Mouse (Mus musculus): ENCODE results near the gene Col9a3. TPM values are rescaled to one million over a fixed set of nuclear protein-coding genes. Genes with fewer than 3 reads are reported as not detected.
A peak's percentile ranks its signal among the peaks of the same experiment; 100 is the strongest.

Col9a3 gene
- 1.5 and 1.7 TPM in 2 replicates for polyA plus RNA-seq (2012; rRNA removed)

DNA sequence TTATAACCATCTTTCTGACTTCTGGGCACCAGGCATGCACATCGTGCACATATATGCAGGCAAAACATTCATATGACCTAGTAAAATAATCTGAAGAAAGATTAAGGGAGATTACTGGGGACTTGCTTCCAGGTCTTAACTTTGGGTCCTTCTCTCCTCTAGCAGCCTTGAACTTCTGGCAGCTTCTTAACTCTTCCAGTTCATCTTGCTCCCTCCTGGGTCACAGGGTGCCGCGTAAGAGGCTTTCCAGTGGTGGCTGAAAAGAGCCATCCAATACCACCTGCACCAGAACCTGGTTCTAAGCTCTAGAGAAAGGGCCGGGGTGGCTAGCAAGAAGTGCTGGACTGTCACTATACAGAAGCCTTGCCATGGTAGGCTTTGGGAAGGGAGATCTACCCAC lies at the start of gene Col9a3:
Gene Col9a3 (plus strand): TSS at position 301 of the 400 bp plus-strand sequence.
- no peak for DNase-seq (ENCODE audit: low spot score)

DNA sequence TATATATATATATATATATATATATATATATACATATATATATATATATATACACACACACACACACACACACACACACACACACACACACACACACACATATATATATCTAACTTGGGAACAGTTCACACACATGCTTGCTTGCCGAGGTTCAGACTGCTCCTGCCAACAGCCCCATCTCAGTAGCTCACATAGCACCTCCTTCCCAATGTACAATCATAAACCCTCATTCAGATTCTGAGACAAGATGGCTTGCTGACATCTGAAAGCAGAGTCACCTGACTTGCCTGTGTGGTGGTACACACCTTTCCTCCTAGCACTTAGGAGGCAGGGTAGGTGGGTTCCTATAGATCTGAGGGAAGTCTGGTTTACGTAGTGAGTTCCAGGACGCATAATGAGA lies 45.2 kb upstream of the Col9a3 start:
- no peak for DNase-seq (ENCODE audit: low spot score)

DNA sequence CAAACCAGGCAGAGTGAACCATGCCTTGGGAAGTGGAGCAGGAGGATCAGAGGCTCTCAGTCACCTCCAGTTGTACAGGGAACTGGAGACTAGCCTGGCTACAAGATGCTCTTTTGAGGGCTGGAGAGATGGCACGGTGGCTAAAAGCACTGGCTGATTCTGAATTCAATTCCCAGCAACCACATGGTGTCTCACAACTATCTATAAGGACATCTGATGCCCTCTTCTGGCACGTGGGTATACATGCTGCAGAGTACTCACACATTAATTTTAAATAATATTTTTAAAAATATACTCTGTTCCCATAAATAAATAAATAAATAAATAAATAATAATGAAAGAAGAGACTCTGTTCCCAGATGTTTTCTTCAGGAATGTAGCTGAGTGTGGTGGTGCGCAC lies 42.4 kb upstream of the Col9a3 start:
- DNase-seq (ENCODE audit: low spot score), result no peak

DNA sequence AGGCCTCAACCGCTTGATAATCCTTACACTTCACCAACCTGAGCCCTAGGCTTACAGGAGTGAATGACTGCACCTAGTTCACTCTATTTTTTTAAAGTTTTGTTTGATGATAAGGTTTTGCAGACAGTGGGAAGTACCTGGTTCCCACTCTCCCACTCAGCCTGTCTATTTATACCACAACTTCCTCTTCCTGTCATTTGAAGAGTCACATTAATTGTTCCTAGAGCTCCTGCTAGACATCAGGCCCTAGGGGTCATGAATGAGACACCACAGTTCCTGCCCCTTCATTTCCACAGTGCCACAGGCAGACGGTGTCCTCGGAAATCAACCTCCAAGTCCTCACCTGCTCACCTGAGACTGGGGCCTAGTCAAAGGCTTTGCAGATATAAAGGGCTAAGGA lies 41.1 kb upstream of the Col9a3 start:
- no peak for DNase-seq (ENCODE audit: low spot score)

DNA sequence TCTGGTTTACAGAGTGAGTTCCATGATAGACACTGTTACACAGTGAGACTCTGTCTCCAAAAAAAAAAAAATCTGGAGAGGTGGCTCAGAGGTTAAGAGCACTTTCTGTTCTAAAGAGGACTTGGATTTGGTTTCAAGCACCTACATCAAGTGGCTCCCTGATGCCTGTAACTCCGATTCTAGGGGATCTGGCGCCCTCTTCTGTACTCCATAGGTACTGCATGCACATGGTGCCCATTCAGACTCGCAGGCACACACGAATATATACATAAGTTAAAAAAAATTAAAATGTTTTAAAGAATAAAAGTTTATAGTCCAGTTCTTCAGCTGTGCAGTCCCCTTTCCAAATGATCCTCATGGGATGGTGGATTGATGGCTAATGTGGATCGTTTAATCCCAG lies 37.3 kb upstream of the Col9a3 start:
- DNase-seq (ENCODE audit: low spot score), result no peak

DNA sequence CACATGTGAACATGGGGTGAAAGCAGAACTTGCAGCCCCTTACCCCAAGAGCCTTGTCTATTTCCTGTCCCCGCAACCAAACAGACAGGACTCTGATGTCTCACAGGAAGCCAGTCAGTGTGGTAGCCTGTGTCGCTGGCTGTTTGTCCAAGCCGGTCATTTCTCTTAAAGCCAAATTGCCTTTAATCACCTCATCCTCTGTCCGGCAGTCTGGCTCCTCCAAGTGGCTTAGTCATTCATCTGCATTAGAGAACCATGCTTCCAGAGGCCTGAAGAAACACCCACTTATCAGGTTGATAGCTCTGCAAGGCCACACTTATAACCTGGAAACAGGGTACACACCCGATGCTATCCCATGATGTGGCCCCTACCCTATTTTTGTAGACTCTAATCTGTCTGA lies 35.4 kb upstream of the Col9a3 start:
- no peak for DNase-seq (ENCODE audit: low spot score)

DNA sequence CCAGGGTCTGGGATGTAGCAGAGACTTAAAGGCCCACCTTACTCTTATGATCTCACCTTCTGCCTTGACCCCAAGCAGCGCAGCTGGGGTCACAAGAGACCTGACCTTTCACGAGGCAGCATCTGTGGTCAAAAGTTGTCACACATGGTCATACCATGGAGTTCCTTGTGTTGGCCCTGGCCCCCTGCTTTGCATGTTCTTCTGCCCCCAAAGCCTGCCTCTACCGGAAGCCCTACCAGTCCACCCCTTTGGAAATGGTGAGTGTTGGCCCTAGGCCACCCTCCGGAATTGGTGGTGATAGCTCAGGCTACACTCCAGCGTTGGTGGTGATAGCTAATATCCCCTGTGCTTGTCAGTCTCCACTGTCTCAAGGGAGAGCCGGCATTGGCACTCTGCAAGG lies 34.3 kb upstream of the Col9a3 start:
- DNase-seq (ENCODE audit: low spot score), result no peak

DNA sequence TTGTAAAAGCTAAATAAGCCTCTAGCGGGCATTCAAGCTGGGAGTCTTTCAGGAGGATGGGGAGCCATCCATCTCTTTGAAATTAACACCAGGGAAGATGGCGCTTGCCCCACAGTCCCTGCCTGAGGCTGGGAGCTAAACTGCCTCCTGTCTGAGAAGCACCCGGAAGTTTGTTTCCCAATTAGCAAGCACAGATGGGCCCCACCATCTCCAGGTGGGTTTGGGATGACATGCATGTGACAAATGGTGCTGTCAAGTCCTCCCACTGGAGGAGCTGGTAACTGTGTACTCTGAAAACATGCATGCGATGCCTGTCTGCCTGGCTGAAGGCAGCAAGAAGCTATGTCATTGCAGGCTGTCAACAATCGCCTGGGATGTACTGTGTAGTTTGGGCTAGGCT lies 33.7 kb upstream of the Col9a3 start:
- DNase-seq (ENCODE audit: low spot score), result no peak

DNA sequence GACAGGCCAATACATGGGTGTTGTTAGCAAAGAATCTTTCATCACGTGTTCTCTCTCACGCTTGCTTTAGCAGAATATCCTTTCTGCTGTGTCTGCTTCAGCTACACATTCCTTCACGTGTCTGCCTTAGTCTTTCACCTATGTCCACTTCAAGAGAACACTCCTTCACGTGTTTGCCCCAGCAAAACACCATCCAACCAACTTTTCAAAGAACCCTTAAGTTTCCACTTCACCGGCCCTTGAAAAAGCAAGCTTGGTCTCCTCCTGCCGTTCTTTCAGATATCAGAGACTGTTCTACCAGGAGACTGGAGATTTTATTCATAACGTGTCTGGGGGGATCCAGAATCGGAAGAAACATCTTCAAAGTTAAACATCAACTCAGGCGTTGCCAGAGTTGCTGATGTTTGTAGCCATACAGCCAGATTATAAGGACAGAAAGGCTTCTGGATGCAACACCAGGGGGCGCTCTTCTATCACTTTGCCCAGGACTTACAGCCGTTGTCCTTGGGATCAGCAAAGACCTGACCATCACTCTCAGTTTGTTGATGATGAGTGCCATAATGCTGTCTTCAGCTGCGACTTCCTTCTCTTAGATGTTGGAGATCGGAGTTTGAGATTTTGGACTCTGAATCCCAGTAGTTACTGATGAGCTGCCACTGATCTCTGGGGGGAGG lies 31.2 kb upstream of the Col9a3 start:
- DNase-seq (ENCODE audit: low spot score), result no peak

DNA sequence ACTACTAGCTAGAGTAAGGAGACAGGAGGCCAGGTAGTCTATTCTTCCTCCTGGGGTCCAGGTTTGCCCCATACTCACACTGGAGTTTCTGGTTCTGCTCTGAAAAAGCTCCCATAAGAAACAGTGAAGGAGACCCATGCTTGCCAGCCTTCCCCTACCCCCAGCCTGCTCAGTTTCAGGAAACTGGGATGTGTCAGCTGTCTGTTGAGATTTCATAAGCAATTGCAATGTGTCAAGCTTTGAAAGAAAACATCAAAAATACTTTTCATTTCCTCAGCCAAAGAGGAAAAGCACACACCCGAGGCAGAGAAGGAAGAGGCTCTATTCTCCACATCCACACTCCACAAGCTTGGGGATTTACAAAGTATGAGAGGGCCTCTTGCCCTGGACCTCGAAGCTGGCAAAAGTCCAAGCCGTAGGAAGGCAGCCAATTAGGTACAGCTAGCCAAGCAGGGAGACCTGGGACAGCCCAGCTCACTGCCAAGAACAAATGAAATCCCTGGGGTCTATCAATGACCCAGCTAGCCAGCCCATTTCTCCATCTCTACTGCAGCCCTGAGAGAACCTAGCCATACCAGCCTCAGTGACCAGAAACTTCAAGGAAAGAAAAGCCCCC lies 28.5 kb upstream of the Col9a3 start:
- no peak for DNase-seq (ENCODE audit: low spot score)

DNA sequence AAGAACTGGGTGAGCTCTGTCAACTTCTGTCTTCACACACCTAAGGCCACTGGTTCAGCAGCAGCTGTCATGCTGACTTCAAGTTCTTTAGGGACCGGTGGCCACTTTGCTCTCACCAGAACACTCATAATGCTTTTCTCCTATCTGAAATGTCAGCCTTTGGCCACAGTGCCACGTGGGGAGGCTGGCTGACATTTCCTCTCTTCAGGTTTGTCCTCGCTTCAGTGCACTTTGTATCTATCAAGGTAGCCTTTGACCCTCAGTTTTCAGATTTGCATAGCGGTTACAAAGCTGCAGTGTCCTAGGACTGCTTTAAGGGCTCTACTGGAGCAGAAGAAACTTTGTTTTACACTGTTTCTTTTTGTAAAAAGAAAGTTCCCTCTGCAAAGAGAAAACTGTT lies 21.1 kb upstream of the Col9a3 start:
- no peak for DNase-seq (ENCODE audit: low spot score)

DNA sequence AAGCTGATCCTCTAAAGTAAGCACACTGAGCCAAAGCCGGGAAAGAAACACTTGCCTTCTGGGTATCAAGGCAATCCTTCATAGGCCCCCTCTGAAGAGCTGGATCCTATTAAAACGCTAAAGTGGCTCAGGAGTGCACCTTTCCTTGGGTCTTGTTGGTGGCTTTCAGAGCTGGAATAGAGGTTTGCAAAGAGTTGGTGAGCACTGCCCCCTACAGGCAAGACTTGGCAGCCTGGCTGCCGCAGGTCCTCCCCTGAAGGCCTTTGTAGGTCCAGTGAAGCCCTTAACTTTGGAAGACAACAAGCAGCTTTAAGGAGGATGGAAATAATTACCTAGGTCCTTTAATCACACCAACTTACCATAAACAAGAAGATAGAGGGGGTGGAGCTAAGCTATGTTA lies 18.9 kb upstream of the Col9a3 start:
- DNase-seq (ENCODE audit: low spot score), result no peak

DNA sequence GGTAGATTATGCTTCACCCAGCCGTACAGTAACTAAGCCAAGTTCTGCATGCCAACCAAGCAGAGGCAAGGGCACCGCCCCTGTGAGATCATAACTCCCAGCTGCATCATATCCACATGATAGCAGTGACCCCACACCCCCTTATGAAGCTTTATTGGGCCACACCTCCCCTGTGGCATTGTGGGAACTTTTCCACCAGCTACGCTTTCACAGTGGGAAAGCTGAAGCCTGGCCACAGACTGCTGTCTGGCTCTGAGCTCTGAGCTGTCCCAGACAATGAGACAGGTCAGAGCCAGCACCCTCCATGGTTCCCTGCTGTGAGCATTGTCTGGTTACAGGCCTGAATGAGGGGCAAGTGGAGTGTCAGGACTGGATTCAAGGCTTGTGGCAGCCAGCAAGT lies 16.6 kb upstream of the Col9a3 start, which contains the start of gene Mrgbp:
Gene Mrgbp (plus strand): TSS at position 303 of the 400 bp plus-strand sequence.
- no peak for DNase-seq (ENCODE audit: low spot score)

DNA sequence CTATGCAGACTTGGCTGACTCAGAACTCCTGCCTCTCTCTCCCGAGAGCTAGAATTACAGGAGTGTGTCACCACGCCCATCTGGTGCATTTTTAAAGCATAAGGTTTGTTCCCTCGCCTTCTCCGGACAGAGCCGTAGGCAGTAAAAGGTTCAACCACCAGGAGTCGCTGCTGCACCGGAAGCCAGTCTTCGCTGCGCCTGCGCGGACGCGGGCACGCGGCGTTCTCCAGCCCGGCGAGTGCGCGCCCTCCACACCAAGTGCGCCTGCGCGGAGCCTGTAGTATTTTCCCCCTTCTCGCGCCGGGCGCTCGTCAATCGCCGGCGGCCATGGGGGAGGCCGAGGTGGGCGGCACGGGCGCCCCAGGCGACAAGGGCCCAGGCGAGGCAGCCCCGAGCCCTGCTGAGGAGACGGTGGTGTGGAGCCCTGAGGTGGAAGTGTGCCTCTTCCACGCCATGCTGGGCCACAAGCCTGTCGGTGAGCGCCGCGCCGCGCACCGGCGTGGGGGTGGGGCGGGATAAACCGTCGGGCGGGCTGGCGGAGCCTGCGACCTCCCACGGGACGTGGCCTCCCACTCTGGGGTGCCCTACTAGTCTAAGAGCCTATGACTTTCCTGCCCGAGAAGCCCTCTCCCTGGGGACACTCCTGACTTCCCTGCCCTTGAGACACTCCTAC lies 15.0 kb upstream of the Col9a3 start:
- DNase-seq (ENCODE audit: low spot score), result peak; percentile 99

DNA sequence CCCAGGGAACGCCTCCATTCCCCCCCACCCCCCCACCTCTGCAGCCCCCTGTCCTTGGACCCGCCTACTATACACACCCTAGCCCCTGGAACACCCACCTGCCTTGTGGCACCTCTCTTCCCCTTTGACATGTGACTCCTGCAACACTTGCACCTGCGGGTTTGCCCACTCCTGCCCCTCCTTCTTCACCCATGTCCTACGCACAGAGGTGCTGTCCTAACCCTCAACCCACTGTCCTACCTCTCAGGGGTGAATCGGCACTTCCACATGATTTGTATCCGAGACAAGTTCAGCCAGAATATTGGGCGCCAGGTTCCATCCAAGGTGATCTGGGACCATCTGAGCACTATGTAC lies 14.5 kb upstream of the Col9a3 start:
- no peak for DNase-seq (ENCODE audit: low spot score)

DNA sequence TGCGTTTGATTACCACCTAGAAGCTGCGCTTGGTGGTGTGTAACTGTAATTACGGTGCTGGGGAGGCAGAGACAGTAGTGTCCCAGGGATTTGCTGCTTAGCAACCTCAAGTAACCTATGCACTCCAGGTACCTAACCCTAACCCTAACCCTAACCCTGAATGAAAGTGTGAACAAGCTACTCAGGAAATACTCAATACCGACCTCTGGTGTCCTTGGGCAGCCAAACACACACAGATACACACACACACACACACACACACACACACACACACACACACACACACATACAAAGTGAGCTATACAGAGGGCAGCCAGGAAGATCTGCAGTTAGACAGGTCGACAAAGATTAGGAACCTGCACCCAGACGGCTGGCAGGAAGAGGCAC lies 8.9 kb upstream of the Col9a3 start:
- DNase-seq (ENCODE audit: low spot score), result no peak

DNA sequence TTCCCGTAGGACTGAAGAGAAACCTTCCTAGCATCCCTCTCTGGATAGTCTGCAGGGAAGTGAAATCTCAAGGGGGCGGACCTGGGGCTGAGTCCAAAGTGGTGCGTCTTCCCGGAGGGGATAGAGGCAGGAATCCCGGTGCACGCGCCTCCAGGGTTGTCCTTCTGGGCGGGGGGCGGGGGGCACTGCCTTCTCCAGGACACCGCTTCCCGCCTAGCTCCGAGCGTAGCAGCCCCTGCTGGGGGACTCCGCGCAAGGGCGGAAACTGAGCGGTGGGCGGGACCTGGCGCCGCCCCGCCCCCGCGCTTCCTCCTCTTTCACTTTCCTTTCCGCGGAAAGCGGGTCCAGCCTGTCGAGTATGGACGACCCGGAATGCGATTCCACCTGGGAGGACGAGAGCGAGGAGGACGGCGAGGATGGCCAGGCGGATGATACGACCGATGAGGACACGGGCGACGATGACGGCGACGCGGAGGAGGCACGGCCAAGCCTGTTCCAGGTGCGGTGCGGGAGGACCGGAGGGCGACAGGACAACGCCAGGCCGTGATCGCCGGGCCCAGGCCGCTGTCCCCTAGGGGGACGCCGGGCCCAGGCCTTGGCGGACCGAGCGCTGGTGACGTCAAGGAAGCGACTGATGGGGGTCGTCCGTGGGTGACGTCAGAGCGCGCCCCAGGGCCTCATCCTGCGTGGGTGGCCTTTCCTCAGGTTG lies 8.3 kb upstream of the Col9a3 start, which contains the start of gene Ogfr:
Gene Ogfr (plus strand): TSS at position 123 of the 709 bp plus-strand sequence.
- peak; percentile 70 for DNase-seq (ENCODE audit: low spot score)

DNA sequence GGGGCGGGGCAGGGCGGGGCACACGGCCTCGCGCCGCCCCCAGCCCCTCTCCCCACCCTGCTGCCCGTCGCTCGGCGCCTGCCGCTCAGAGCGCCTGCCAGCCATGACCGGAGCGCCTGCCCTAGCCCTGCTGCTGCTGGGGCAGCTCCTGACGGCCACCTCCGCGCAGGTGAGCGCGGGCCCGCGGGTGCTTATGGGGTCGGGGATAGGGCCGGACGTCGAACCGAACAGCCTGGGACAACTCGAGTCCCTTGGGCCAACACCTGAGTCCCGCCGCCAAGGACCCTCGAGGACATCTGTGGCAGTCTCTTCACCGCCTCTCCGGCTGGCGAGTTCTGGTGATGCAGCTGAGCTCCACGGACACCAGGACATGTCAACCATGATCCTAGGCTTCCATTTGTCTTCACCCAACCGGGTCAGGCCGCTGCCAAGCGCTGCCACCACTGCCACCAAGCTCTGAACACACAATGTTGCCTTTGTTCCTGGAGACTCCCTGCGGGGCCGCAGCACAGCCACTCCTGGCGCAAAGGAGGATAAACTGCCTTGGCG lies 641 bp downstream of the Col9a3 start:
- DNase-seq (ENCODE audit: low spot score), result no peak

DNA sequence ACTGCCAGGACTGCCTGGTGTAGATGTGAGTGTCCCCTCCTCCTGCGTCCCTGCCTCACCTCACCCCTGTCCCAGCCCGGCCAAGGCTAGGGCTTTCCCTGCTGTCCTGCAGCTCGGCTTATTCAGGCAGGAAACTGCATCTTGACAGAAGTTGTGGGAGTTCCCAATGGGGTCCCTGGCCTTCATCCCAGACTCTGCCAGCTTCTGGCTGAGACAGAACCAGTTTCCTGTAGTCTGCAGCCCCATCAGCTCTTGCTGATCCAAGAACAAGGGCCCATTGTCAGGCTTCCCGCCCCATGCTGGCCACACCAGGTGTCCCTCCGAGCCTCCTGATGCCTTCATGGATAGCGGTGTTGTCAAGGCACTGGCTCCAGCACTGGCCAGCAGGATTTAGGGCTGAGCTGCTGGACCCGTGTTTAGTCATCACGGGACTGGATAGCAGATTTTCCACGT lies 3.0 kb downstream of the Col9a3 start:
- DNase-seq (ENCODE audit: low spot score), result no peak

DNA sequence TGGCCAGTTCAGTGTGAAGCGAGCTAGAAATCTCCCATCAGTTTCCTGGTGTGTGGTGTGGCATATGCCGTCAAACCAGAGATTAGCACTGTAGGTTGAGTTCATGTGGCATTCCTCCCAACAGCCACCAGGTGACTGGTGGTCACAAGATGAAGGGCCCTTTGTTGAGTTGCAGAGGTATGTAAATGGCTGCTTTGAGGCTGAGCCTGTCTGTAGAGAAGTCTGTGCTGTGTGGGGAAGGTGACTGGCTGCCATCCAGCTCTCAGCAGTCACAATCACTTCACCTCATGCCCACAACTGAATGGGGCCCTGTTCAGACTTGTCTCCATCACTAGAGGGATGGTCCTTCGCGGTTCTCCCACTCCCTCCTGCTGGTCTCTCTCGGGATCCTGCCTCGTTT lies 7.2 kb downstream of the Col9a3 start:
- no peak for DNase-seq (ENCODE audit: low spot score)

DNA sequence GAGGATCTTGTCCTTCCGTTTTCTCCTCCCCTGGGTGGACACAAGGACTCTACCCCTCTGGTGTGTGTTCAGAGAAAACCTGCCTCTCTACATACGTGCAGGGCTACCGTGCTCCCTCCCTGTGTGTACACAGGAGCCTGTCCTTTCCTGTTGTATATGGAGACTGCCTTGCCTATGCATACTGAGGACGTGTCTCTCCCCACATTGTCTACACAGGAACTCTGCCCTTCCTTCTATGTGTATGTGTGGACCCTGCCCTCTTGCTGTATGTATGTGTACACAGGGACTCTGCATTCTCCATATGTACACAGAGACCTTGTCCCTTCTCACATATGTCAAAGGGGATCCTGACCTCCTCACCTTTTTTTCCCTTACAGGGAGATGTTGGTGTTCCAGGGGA lies 12.7 kb downstream of the Col9a3 start:
- no peak for DNase-seq (ENCODE audit: low spot score)

DNA sequence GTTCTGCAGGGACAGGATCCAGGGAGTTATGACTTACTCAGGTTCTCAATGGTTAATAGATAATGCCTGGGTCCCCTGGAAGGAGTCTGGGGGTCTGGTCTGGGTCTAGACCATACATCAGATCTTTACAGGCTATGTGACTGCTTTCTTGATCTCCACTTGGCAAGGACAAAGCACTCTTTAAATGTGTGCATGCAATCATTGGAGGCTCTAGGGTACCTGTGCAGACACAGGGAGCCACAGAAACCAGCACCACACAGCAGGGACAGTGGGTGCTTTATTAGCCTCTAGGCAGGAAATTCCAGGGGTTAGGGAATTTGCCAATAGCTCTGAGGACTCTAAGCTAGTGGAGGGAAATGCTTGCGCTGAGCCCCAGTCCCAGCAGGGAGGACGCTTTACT lies 14.3 kb downstream of the Col9a3 start:
- DNase-seq (ENCODE audit: low spot score), result no peak
